Mouse (Mus musculus) liver (tissue): ENCODE results near the gene Csrp1.

Source experiments
- DNase-seq: peaks from one replicate; pipeline ENCODE4 v3.0.0-alpha.2; 2020; ENCODE audit warnings: mixed read lengths

Gene Csrp1

DNA sequence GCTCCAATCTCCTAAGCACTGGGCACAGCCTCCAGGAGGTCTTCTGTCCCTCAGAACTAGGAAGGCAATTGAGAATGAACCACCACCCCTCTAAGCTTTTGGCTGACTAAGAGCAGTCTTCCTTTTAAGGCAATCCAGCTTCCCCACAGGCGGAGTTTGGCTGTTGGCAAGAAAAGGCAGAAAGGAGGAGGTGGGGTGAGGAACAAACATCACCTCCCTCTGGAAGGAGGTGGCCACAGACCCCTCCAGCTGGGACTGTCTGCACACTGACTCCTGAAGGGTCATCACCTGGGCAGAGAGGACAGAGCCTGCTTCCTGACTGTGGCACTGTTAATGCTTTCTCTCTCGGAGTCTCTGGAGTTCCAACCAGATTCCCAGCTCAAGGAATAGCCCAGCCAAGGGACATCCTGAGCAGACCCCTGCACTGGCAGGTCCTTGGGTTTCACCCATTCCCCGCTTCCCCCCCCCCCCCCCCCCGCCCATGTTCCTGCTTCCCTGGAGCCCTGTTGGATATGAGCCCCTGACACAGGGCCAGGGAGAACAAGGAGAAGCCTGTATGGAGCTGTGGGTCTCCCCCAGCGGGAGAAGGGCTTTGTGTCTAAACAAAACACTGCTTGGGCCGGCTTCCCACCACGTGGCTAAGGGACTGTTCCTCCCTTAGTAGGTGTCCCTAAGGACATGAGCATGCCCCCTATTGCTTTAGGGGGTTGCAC is 14.5 kb downstream of the Csrp1 start:
- DNase-seq = no peak

DNA sequence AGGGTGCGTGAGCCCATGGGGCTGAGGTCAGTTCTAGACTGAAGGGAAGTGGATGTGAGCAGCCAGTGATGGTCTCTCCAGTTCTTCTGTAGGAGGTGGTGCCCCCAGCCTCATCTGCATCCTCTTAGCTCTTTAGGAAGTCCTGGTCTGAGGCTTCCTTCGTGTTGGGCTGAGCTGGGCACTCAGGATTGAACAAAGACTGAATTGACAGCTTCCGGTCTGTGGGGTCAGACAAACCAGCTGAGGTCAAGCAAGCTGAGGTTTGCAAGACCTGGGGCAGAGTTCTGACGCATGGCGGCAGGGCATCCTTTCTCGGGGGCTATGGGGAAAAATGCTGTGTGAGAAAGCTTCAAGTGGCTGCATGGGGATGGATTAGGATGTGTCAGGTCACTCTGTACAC is 15.6 kb downstream of the Csrp1 start:
- DNase-seq = no peak

DNA sequence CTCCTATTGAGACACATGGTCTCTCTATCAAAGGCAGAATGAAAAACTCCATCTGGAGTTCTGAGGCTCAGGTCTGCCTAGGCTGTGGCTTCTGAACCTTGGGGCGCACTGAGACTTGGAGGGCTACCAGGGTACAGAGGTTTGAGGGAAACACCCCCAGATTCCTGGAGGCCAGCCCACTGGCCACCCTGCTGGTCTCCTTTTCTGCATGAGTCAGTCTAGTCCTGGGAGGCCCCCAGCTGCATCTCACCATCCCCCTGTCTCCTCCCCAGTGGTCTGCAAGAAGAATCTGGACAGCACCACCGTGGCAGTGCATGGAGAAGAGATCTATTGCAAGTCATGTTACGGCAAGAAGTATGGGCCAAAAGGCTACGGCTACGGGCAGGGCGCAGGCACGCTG is 25.1 kb downstream of the Csrp1 start:
- DNase-seq = no peak

DNA sequence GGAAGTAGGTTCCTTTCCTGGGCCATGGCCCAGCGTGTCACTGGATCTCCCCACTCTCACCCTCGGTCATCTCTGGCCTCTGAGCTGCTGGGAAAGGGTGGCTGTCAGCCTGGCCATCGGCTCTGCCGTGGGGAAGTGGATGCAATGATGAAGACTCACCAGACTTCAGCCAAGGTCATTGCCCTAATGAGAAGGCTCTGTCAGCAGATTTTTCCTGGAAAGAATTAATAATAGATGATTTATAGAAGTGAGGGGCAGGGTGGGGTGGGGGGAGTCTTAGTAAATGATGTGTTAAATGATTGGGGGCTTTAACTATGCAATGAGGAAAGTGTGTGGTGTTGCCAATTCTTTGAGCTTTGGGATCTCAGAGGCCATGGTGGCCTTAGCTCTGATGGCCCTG is 26.4 kb downstream of the Csrp1 start:
- no peak for DNase-seq

DNA sequence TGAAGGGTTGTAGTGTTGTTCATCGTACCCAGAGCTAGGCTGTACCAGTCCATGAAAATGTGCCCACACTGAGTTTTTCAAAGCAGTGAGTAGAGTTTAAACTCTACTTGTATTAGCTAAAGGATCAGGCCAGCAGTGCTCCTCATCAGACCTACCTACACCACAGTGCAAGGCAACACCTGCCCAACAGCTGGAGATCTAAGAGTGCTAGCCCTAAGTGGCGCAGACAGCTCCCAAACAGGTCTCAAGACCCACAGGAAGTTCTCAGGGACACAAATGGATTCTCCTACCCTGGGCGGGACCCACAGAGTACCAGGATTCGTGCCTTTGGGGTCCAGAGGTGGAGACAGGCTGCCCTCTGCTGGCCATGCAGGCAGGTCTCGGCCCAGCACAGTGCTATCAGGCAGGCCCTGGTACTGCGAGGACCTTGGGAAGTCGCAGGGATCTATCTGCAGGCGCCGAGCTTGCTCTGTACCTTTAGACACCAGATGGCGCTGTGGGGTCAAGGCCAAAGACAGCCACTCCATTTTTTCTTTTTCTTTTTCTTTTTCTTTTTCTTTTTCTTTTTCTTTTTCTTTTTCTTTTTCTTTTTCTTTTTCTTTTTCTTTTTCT is 33.0 kb downstream of the Csrp1 start:
- peak; percentile 91 for DNase-seq

DNA sequence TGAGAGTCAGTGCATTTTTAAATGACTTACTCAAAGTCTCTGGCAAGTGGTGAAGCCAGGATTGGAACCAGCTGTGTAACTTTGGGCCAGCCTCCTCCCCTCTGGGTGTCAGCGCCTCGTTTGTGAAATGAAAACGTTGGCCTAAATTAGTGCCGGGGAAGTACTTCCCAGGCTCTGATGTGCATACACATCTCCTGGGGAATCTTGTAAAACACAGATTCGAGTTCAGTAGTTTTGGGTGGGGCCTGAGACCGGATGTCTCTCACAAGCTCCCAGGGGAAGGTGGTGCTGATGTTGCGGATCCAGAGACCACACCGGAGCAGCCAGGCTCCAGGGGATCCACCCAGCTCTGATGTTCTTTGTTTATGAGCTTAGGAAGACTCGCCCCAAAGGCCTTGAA is 35.4 kb downstream of the Csrp1 start:
- no peak for DNase-seq

DNA sequence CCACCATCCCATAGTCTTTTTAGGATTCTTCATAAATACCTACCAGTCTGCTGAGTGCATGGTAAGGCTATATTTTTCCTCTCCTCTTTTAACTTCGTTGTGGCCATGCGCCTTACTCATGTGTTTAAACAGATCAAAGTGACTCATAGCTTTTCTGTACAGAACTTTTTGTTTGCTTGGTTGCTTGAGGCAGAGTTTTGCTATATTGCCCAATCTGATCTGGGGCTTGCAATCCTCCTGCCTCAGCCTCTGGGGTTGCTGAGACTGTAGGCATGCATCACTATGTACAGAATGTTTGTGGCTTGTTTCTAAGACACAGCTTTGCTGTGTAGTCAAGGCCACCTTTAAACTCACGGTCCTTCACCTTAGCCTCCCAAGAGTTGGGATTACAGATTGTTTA is 36.1 kb downstream of the Csrp1 start:
- DNase-seq = no peak

DNA sequence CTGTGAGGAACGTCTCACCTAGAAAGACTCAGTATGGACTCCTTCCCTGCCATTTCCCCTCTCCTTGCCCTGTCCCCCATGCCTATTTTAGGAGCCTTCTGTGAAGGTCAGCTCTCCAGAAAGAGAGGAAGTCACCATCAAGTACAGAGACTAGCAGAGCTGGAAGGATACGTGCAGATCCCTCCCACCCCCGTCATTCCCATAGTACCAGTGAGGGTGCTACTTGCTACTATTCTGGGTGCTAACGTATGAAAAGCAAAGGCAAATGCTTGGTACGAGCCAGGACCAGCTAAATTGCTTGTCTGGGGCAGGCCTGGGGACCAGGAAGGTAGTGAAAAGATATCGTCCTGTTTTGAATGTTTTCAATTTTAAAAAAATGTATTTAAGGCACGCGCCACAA is 37.4 kb downstream of the Csrp1 start:
- no peak for DNase-seq

DNA sequence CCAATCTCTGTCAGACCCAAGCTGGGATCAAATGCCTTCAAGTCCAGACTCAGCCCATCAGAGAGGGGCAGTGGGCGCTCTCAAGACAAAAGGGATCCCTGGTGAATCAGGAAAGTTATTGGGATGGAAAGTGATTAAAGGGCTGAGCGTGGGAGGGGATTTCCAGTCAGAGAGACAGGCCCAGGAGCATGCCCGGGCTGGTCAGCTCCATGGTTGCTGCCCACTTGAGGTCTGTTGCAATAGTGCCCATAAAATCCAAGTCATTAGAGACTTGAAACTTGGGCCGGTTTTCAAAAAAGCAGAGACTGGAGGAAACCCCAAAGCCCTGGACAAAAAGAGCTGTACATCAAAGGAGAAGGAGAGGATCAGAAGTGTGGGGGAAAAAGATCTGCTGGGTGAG is 39.8 kb downstream of the Csrp1 start:
- DNase-seq = no peak

DNA sequence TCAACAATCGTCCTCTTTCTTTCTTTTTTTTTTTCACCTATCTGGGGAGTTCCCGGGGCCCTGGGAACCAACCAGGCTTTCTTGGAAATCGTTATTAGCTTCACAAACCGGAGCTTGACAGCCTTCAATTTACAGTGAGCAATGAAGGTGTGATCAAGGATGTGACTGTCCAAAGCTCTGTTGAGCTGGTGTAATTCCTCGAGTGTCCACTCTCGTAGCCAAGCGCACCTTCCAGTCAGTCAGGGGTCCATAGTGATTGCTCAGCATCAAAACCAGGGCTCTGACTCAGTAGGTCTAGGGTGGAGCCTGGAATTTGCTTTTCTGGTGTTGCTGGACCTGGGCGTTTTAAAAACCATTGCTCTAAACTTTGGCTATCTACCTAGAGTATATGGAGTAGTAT is 40.4 kb downstream of the Csrp1 start:
- DNase-seq = no peak

DNA sequence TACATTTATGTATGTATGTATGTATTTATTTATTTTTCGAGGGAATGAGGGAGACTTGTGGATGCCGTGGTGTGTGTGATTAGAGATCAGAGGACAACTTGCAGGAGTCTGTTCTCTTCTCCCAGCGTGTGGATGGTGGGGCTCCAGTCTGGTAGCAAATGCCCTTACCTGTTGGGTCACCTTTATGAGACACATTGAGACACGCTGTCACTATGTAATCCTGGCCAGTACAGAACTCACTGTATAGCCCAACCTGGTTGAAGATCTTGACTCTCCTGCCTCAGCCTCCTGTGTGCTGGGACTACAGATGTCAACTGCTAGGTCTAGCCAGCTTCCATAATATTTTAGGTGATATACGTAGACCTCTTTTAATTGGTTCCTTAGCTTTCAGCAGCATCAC is 41.9 kb downstream of the Csrp1 start:
- DNase-seq = no peak

DNA sequence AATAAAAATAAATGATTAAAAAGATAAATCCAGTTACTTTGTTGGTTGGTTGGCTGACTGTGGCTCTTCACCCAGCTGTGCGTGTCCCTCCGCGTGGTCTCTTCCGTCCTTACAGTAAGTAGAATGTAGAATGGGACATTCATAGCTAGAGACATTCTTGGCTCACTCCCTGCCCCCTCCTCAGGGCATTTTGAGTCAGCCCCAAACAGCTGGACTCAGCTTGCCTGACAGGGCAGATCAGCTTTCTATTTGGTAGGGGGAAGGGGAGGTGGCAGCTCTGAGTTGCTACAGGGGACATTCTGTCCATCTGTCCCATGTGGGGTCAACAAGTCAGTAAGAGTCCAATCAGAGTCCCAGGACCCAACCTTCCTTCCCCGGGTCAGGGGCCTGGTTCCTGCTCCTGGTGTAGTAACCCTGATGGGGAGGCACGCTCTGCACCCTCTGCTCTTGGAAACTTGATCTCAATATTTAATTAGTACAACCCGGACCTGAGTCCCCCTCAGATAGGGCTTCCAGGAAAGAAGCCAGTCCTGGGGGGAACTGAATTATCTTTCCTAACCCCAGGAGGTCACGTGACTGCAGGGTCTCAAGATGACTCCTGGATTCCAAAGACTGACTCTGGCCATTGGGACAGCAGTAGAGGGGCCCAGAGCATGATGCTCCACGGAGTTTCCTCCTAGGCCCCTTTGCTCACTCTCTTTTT is 43.8 kb downstream of the Csrp1 start:
- no peak for DNase-seq

DNA sequence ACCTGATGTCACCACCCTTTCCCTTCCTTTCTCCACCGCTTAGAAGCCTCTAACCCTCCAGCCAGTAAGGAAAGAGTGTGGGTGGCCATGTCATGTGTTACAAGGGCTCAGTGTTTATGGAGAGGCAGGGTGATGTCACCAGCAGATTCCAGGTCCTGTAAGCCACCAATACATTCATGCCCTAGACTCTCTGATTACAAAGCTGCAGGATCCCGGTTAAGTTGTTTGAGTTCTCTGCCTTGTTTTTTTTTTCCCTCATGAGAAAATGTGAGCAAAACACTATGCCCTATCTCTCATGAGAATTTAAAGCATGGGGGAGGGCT is 44.3 kb downstream of the Csrp1 start:
- DNase-seq = no peak

DNA sequence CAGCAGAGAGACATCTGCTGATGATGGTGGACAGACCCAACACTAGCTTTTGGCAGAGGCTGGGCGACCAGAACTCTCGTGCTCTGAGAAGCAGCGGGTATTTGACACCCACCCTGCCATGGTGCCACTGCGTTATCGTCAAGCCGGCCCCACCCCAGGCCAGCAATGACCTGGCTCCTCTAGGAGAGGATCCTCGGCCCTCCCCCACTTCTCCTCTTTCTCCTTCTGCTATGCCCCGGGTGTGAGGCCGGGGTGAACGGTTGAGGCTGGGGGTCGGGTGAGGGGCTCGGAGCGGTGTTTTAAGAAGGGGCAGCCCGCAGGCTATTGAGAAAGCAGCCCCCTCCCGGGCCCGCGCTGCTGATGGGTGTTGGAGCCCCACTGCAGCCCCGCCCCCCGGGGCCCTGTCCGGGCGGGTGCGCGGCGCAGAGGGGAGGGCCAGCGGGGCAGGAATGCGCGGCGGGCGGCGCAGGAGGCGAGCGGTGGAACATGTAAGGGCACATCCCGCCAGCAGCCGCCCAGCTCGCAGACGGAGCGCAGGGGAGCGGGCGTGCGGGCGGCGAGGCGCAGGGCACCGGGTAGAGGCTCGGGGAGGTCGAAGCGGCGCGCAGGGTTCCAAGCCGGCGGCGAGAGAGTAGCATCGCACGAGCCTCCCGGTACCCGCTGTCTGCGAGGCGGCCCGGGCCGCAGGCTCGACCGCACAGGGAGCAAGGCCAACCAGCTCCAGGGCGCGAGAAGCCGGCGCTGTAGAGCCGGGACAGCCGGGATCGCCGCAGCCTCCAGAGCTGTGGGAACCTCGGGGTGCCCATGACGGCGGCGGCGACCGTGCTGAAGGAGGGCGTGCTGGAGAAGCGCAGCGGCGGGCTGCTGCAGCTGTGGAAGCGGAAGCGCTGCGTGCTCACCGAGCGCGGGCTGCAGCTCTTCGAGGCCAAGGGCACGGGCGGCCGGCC is 46.1 kb downstream of the Csrp1 start, which contains the start of gene Phlda3:
TSS of gene Phlda3 (plus strand) at position 475 of the 947 bp plus-strand sequence.
- peak; percentile 72 for DNase-seq

DNA sequence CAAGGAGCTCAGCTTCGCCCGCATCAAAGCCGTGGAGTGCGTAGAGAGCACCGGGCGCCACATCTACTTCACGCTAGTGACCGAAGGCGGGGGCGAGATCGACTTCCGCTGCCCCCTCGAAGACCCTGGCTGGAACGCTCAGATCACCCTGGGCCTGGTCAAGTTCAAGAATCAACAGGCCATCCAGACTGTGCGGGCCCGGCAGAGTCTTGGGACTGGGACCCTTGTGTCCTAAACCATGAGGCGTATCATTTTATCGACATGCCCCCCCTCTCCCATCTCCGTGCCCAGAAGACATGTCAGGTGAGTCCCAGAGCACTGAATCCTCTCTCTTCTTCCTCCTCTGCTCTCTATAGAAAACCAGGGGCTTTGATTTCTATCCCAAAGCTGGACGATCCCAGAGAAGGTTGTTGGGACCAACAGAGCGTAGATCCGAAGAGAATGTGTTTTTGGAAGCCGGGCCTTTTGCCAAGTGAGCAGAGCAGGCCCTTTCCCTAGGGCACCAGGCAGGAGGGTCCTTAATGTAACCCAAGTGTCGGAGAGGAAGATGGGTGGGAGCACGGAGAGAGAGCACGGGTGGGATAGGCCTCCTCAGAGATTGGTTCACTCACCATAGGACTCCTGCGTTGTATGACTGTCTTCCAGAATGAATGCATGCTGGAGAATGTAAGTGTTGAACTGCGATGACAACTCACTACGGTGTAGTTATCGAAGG is 46.9 kb downstream of the Csrp1 start:
- DNase-seq = no peak

DNA sequence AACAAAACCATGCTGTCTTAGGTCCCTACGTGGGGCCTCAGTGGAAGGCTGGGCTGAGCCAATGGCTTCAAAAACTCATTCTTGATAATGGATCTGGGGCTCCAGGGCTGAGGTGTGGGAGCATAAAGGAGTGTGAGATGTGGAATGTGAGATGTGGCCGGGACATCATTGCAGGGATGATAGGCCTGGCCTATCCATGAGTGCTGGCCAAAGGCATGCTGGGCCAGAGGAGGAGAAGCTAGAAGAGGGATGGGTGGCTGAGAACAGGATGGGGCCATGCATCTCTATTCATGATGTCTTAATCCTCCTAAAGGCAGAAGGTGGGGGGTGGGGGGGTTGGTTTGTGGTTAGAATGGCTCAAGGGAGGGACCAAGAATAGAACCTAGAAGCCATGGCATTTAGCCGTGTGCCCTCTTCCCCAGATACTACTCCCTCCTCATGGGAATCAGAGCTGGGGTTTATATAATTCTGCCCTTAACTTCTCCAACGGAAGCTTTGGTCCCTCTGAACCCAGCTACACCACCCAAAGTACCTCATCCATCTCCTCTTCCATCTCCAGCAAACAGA is 47.5 kb downstream of the Csrp1 start:
- DNase-seq = no peak

DNA sequence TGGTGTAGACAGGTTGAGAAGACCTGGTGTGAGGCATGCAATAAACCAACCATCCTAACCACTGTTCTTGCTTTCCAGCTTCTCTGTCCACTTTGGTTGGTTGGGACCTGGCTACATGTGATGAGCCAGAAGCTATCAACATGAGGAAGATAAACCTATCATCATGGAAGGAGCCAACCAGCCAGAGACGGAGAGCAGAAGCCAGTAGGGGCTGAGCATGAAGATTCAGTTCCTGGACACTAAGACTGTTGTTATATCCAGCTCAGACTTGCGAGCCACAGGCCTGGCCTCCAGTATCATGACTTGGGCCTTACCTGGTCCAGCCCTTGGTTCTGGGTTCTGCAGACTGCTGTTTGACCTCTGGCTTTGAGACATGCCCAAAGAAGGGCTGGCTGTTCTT is 48.5 kb downstream of the Csrp1 start:
- DNase-seq = no peak

DNA sequence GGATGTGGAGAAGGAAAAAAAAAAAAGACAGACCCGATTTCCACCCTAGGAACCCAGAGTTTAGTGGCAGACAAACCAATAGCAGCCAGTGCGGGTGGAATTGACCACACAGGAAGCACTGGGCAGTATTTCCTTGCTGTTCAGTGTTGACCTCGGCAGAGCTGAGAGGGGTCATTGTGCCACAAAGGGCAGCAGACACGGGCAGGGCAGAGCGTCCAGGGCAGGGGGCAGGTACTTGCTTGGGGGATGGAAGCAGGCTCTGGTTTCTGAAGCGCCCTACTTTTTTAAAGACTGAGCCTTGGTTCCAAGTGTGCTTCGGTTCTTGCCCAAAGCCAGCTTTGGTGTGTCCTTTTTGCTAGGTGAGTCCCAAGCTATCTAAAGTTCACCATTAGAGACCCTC is 50.4 kb downstream of the Csrp1 start:
- DNase-seq = no peak

DNA sequence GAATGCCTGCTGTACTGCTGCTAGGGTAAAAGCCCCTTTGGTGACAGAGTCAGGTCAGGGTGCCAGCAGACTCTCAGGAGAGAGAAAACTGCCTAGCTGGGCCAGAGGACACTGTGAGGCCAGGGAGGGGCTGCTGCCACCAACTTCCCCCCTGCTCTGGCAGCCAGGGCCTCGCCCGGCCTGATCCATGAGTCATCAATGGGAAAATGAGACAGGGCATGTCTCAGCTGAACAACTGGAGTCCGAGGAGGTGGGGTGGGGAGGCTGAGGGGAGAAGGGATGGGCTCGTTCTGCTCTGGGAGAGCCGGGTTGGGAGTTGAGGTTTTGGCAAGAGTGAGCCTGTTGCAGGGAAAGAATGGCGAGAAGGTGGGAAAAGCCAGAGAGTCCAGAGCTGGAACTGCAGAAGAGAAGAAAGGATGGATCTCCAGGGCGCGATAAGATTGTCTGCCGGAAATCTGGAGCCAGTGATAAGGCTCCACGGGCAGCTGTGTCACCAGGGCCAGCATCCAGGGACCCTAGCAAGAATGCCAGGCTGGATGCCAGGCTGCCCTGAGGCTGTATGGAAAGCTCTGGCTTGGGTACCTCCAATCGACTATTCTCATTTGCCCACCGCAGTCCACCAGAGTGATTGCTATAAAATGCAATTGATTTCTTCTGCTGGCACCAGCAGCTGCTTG is 51.2 kb downstream of the Csrp1 start:
- DNase-seq = no peak

DNA sequence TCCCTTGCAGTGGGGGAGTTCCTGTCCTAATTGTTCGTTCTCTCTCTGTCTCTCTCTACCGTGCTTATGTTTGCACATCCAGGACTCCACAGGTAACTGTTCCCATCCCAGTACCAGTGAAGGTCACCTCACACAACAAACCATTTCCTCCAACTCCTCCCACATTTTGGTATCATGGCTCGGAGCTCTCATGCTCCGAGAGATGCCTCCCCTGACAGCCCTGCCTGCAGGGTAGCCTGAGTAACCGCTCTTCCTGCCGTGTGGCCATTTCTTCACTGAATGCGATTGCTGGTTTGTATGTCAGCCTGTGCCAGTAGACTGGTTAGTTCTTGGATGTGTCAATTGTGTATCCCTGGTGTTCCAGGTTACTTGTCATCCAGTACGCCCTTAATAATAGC is 51.7 kb downstream of the Csrp1 start:
- DNase-seq = no peak

DNA sequence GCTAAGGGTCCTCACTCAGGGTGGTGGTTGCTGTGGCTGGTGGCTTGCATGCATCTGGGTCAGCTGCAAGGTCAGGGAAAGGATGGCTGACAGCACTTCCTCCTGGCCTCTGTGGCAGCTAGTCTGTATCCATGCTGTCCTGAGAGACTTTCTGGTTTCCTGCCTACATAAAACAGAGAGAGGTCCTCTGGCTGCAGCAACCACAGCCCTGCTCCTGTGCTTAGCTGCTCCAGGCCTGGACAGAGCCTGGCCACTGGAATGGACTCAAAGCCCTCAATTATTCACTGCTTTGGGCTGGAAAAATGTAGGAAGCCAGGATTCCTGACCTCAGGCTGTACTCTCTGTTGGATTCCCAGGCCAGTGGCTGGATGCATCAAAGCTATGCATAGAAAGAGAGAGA is 56.7 kb downstream of the Csrp1 start:
- no peak for DNase-seq

DNA sequence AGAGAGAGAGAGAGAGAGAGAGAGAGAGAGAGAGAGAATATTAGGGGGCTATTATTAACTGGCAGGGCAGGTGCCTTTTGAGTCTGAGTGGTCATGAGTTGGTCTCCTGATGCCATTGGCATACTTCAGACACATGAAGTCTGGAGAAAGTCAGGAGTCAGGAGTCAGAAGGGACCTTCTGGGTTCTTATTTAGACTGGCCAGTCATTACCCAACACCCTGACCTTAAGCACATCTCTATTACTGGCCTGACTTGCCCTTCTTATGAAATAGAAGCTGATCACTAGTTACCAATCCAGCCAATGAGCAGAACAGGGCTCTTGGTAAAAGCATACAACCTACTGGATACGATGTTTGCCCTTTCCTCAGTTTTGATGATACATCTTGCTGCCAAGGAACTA is 57.2 kb downstream of the Csrp1 start:
- DNase-seq = no peak
